Mouse (Mus musculus) neural tube, embryonic 13.5 days (tissue): ENCODE results near the gene Lap3. TPM values are rescaled to one million over a fixed set of nuclear protein-coding genes. Genes with fewer than 3 reads are reported as not detected.

Experiments used
- ATAC-seq: fragments of 200-750 bp; cut with Nextera tagmentation; 2 replicates; pipeline ENCODE4 v1.8.0; 2017; ENCODE audit warnings: low read depth, mild to moderate bottlenecking, moderate TSS enrichment, moderate library complexity
- H3K27ac ChIP-seq: fragments of 300-500 bp; sonication (generic); replicated peaks from 2 replicates; pipeline ENCODE4 v1.5.1; 2015; ENCODE audit warnings: moderate library complexity, mild to moderate bottlenecking, inconsistent platforms
- H3K27me3 ChIP-seq: fragments of 300-500 bp; sonication (generic); 2 replicates; pipeline ENCODE4 v1.6.1; 2015; ENCODE audit warnings: mild to moderate bottlenecking, inconsistent platforms
- H3K36me3 ChIP-seq: fragments of 300-500 bp; sonication (generic); 2 replicates; pipeline ENCODE4 v1.6.1; 2015; ENCODE audit warnings: mild to moderate bottlenecking, inconsistent platforms
- H3K4me1 ChIP-seq: fragments of 300-500 bp; sonication (generic); replicated peaks from 2 replicates; pipeline ENCODE4 v1.6.1; 2015; ENCODE audit warnings: inconsistent platforms
- H3K4me2 ChIP-seq: fragments of 300-500 bp; sonication (generic); 2 replicates; pipeline ENCODE4 v1.6.1; 2015; ENCODE audit warnings: inconsistent platforms, mild to moderate bottlenecking, moderate library complexity
- H3K4me3 ChIP-seq: fragments of 300-500 bp; sonication (generic); 2 replicates; pipeline ENCODE4 v1.5.1; 2015; ENCODE audit warnings: mild to moderate bottlenecking, inconsistent platforms
- H3K9ac ChIP-seq: fragments of 300-500 bp; sonication (generic); 2 replicates; pipeline ENCODE4 v1.6.1; 2015; ENCODE audit warnings: moderate library complexity, mild to moderate bottlenecking, inconsistent platforms
- H3K9me3 ChIP-seq: fragments of 300-500 bp; sonication (generic); 2 replicates; pipeline ENCODE4 v1.6.1; 2016; ENCODE audit warnings: inconsistent platforms
- WGBS: fragments of 180-500 bp; shearing (Covaris S2); methylation state at CpG from one replicate; pipeline ENCODE4 v1.1.7; 2015; 5-methylcytosine and 5-hydroxymethylcytosine counted together
- polyA plus RNA-seq: library from polyadenylated mRNA; unstranded; fragments of >200 nt; fragmentation: Nextera tagmentation; extraction: Ambion mirVana; gene quantifications from 2 replicates; pipeline ENCODE4 v1.2.1, GENCODE M21; 2015

Gene Lap3
- polyA plus RNA-seq, 1 experiment from 2014 or later = 33.2 TPM

DNA sequence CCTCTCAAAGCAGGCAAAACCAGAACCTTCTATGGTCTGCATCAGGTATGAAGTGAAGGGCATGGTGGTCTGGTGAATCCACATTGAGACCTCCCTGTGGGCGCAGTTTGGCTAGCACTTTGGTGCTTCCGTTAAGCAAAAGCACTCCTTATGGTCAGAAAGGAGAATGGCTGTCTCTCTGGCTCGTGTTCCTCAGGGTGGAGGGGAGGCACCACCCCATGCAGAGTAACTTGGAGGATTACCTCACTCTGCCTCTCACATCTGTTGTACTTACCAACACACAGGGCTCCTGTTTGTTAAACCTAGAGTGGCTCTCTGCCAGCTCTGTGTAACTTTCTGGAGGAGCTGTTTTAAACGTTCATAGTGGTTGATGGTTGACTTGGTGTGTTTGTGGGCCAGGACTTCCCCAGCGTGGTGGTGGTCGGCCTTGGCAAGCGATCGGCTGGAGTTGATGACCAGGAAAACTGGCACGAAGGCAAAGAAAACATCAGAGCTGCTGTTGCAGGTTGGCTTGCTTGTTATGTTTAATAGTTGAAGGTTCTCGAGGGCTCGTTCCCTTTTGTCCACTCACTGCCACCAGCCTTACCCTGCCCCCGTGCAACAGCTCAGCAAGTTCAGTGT is 3.9 kb downstream of the Lap3 start:
- Histone ChIP-seq H3K27me3 (no peaks in the 10 kb centered on the region), H3K36me3 (peaks cover 37% of the 10 kb centered on the region), H3K9ac (no peak overlapping the region), H3K27ac (no peak overlapping the region), H3K9me3 (no peaks in the 10 kb centered on the region), H3K4me2 (no peak overlapping the region), H3K4me1 (peaks cover 13% of the 10 kb centered on the region), H3K4me3 (no peak overlapping the region)
- no peak for ATAC-seq
- 88% methylated on average over 12 of the region's 12 CpGs for WGBS

DNA sequence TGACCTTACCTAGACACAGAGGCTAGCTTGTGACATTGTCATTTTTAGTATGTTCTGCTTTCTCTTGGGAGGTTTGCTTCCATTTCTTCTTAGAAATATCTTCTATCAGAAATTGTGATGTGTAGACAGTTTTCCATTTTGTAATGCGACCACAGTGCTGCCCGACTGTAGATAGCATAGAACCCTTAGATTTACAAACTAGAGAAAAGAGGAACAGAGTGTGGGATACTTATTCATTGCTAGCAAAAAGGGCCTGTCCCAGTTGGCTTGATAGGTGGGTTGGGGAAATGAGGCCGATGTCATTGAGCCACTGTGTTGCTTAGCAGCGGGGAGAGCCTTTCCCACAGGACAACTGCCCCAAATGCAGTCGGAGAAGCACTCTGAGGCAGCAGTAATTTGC is 4.4 kb downstream of the Lap3 start:
- Histone ChIP-seq H3K36me3 (peaks cover 42% of the 10 kb centered on the region), H3K4me2 (no peak overlapping the region), H3K27ac (no peak overlapping the region), H3K9ac (no peak overlapping the region), H3K27me3 (no peaks in the 10 kb centered on the region), H3K4me3 (no peak overlapping the region), H3K9me3 (no peaks in the 10 kb centered on the region), H3K4me1 (peaks cover 13% of the 10 kb centered on the region)
- WGBS = 88% methylated on average over 5 of the region's 5 CpGs
- ATAC-seq = no peak

DNA sequence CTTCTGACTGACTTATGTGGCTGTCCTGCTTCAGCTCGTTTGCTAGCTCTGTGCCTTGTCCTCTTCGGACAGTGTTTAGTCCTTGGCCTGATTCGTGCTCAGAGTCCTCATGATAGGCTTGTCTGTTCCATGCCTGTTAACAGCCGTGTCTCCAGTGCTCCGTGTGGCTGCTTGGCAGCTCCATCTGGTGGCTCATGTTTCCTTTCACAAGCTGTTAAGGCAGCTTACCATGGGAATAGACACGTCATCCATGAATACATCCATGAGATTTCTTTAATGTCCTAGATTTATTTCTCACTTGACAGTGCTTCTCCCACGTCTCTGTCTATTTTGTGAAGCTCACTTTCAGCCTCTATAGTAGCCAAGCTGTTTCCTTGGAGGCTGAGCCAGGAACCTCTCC is 16.9 kb downstream of the Lap3 start:
- Histone ChIP-seq H3K36me3 (peaks cover 55% of the 10 kb centered on the region), H3K27me3 (no peaks in the 10 kb centered on the region), H3K27ac (no peak overlapping the region), H3K4me2 (no peak overlapping the region), H3K4me3 (no peak overlapping the region), H3K4me1 (no peaks in the 10 kb centered on the region), H3K9ac (no peak overlapping the region), H3K9me3 (no peaks in the 10 kb centered on the region)
- ATAC-seq = no peak
- 86% methylated on average over 7 of the region's 7 CpGs for WGBS

DNA sequence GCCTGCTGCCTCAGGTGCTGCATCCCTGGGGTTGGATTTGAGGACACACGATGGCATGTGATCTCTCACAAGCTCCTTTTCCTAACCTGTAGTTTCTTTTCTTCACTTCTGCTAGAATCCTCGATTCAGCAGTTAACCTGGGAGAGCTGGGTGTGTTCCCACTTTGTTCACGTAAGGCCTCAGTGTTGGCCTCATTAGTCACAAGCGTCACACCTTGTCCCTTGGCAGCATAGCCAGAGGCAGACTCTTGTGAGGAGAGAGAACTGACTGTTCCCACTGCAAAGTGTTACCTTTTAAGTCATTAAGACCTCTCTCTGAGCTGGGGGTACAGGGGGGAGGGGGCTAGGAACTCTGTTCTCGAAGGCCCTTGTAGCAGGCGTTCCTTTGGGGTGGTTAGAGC is 19.7 kb downstream of the Lap3 start:
- WGBS = 88% methylated on average over 6 of the region's 6 CpGs
- no peak overlapping the region for H3K4me2 ChIP-seq
- ATAC-seq = no peak
- no peak overlapping the region for H3K9ac ChIP-seq
- H3K9me3 ChIP-seq = no peaks in the 10 kb centered on the region
- H3K36me3 ChIP-seq = peaks cover 30% of the 10 kb centered on the region
- no peaks in the 10 kb centered on the region for H3K4me1 ChIP-seq
- no peak overlapping the region for H3K27ac ChIP-seq
- H3K27me3 ChIP-seq = no peaks in the 10 kb centered on the region
- no peak overlapping the region for H3K4me3 ChIP-seq

DNA sequence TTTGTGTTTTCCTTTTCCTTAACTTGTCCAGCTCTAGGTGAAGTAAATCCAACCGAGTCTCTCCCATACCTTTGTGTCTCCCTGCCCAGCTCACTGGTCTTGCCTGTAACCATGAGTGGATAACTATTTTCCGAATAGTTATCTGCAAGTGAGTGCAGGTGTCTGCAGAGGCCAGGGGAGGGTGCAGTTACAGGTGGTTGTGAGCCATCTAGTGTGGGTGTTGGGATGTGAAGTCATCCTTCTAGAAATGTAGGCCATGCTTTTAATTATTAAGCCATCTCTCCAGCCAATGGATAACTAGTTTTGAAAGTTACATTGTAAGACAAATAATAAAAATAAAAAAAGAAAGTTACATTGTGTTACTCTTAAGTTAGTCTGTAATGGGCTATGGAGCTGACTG is 20.3 kb downstream of the Lap3 start:
- H3K9ac ChIP-seq = no peak overlapping the region
- no peaks in the 10 kb centered on the region for H3K4me1 ChIP-seq
- H3K36me3 ChIP-seq = peaks cover 29% of the 10 kb centered on the region
- H3K4me3 ChIP-seq = no peak overlapping the region
- H3K27me3 ChIP-seq = no peaks in the 10 kb centered on the region
- H3K4me2 ChIP-seq = no peak overlapping the region
- ATAC-seq = no peak
- WGBS = 93% methylated on average over 2 of the region's 2 CpGs
- no peaks in the 10 kb centered on the region for H3K9me3 ChIP-seq
- no peak overlapping the region for H3K27ac ChIP-seq

DNA sequence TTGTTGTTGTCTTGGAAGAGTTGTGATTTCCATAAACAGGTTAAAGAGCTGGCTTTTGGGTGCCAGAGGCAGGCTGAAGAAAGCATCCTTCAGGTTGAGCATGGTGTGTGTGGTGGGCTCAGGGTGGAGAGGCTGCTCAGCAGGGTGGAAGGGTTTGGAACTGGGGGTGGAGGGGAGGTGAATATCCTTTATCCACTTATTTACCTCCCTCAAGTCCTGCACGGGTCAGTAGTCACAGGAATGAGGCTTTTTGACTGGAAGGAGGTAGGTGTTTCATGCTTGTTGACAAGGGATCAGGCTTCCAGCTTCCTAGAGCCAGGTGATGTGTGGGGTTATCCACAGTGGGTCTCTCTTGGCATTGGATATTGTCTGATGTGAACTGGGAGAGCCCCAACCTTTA is 21.4 kb downstream of the Lap3 start:
- no peak overlapping the region for H3K4me2 ChIP-seq
- no peak overlapping the region for H3K27ac ChIP-seq
- peaks cover 24% of the 10 kb centered on the region for H3K36me3 ChIP-seq
- ATAC-seq = no peak
- H3K4me3 ChIP-seq = no peak overlapping the region
- no peak overlapping the region for H3K9ac ChIP-seq
- WGBS = 92% methylated on average over 1 of the region's 1 CpGs
- H3K4me1 ChIP-seq = peaks cover 3% of the 10 kb centered on the region
- H3K27me3 ChIP-seq = no peaks in the 10 kb centered on the region
- no peaks in the 10 kb centered on the region for H3K9me3 ChIP-seq

DNA sequence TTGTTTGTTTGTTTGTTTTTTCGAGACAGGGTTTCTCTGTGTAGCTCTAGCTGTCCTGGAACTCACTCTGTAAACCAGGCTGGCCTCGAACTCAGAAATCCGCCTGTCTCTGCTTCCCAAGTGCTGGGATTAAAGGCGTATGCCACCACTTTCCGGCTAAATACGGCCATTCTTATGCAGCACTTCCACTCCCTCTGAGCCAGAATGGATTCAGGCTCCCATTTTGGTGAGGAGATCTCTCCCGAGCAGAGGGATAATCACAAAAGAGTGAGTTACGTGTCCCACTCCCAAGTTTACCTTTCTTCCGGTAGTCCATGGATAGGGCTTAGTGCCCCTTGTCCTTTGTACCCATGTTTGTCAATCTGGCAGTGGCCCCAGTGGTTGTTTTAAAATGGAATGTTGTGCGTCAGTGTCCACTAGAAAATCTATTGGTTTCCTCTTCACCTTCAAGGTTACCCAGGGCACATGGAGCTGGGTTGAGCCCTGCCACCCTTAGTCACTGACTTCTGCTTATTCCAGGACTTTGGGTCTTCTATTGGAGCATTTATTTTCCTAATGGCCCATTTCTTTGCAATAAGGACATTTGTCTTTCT is 22.1 kb downstream of the Lap3 start:
- Histone ChIP-seq H3K27ac (no peak overlapping the region), H3K4me1 (peaks cover 6% of the 10 kb centered on the region), H3K4me3 (no peak overlapping the region), H3K36me3 (peaks cover 17% of the 10 kb centered on the region), H3K4me2 (no peak overlapping the region), H3K9ac (no peak overlapping the region), H3K27me3 (no peaks in the 10 kb centered on the region), H3K9me3 (no peaks in the 10 kb centered on the region)
- WGBS = 94% methylated on average over 10 of the region's 10 CpGs
- no peak for ATAC-seq

DNA sequence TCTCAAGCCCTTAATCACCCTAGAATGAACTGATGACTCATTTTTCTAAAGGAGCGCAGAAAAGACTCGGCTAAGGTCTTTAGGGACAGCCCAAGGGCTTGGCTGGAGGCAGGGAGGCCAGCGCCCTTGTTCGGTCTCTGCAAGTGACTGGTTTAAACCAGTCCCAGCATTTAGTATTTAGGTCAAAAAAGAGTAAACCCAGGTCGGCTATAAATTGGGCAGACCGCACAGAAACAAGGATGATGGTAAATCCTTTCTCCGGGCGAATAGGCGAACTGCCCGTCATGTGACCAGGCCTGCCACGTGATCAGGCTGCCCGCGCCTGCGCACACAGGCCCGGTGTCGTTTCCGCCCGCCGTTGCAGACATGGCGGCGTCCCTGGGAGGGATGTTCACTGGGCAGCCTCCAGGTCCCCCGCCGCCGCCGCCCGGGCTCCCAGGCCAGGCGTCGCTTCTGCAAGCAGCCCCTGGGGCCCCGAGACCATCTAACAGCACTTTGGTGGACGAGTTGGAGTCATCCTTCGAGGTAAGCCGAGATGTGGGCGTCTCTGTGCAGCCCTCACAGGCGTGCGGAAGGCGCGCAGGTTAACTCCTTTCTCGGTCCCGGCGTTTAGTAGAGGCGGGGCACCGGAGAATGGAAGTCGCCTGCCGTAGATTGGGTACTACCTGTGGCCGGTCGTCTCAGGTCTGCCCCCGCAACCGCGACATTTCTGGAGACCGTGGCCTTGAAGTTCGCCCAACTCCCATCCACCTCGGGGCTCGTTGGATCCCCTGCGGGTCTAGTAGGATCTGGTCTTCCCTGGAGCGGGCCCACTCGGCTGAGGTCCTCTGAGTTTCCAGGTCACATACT is 27.0 kb downstream of the Lap3 start, which contains the start of gene Med28:
Gene Med28 (plus strand): TSS at position 270 of the 849 bp plus-strand sequence.
- 2% methylated on average over 56 of the region's 56 CpGs for WGBS
- peak; percentile 97 for ATAC-seq

DNA sequence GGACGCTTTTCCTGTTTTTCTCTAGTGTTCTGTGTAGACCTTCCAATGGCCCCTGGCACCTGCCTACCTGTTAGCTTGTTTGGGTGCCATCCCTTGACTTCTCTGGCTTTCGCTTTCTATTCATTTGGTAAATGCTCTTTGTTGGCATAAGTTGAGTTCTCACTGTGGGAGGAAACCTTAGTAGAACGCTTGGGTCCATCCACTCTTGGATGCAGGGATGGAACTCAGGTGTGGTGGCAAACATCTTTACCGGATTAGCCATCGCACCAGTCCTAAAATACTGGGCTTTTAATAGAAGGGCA is 27.6 kb downstream of the Lap3 start:
- Histone ChIP-seq H3K9me3 (no peaks in the 10 kb centered on the region), H3K4me2 (peak overlapping the region; percentile 70), H3K27me3 (no peaks in the 10 kb centered on the region), H3K4me3 (peak overlapping the region; percentile 95), H3K9ac (peak overlapping the region; percentile 93), H3K4me1 (peaks cover 23% of the 10 kb centered on the region), H3K36me3 (peaks cover 23% of the 10 kb centered on the region), H3K27ac (no peak overlapping the region)
- 5% methylated on average over 5 of the region's 5 CpGs for whole genome bisulfite sequencing
- ATAC-seq = no peak

More for the DNA sequence above, 27.0 kb downstream of the Lap3 start, which contains the start of gene Med28:
- Histone ChIP-seq H3K27ac (peak within 1 kb of the TSS; percentile 84), H3K9ac (peak within 1 kb of the TSS; percentile 93), H3K4me3 (peak within 1 kb of the TSS; percentile 95), H3K9me3 (no peaks in the 10 kb centered on the region), H3K36me3 (peaks cover 17% of the 10 kb centered on the region), H3K27me3 (no peaks in the 10 kb centered on the region), H3K4me2 (peak within 1 kb of the TSS; percentile 70), H3K4me1 (peaks cover 23% of the 10 kb centered on the region)

DNA sequence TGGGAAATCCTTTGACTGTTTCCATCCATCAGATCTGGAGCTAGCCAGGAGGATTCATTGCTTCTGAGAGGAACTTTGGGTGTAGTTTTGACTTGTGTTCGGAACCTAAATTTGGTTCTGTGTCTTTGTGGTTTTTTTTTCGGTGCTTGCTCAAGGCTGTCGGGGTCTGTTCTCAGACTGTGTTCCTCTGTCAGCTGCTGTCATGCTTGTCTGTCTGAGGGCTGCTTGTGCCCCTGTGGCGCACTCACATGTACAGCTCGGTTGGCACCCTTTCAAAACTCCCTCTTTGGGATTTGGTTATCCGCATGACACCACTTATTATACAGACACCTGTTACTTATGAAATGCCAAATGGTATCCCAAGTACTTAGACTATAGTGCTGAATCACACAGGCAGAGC is 28.4 kb downstream of the Lap3 start:
- peaks cover 31% of the 10 kb centered on the region for H3K36me3 ChIP-seq
- peak overlapping the region; percentile 70 for H3K4me2 ChIP-seq
- no peaks in the 10 kb centered on the region for H3K9me3 ChIP-seq
- peaks cover 23% of the 10 kb centered on the region for H3K4me1 ChIP-seq
- peak overlapping the region; percentile 93; the same call in 1 of the 2 replicates for H3K9ac ChIP-seq
- WGBS = 86% methylated on average over 6 of the region's 6 CpGs
- ATAC-seq = no peak
- peak overlapping the region; percentile 95 for H3K4me3 ChIP-seq
- H3K27ac ChIP-seq = no peak overlapping the region
- no peaks in the 10 kb centered on the region for H3K27me3 ChIP-seq

DNA sequence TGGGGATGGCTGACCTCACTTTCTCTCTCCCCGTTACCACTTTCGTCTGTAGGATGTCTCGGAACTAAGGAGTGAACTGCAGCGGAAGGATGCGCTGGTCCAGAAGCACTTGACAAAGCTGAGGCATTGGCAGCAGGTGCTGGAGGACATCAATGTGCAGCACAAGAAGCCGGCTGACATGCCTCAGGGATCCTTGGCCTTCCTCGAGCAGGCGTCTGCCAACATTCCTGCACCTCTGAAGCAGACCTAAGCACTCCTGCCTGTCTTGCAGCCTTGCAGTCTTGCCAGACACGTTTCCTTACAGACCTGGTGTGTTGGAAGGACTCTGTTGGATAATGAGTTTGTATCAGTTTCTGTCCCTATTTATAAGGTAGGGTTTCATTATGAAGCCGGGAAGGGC is 31.9 kb downstream of the Lap3 start:
- Histone ChIP-seq H3K9me3 (no peaks in the 10 kb centered on the region), H3K4me2 (no peak overlapping the region), H3K4me1 (peaks cover 18% of the 10 kb centered on the region), H3K9ac (no peak overlapping the region), H3K27me3 (no peaks in the 10 kb centered on the region), H3K27ac (no peak overlapping the region), H3K36me3 (peaks cover 62% of the 10 kb centered on the region), H3K4me3 (no peak overlapping the region)
- 88% methylated on average over 10 of the region's 10 CpGs for WGBS
- no peak for ATAC-seq

DNA sequence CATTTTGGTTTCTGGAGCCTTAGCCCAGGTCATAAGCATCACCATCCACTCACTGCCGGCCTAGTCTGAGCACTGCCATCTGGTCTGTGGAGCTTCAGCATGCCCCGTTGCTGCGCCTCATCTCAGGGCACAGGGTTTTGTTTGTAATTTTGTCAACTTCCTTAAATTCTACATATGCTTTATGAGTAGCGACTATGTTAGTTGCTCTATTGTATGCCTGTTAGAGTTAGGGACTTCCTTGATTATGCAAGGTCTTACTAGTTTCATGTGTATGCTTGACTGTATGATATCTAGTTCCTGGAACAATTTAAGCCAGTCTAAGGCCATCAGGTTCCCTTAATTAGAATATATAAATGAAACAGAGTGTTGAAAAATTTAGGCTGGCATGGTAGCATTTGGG is 33.2 kb downstream of the Lap3 start:
- Histone ChIP-seq H3K27ac (no peak overlapping the region), H3K4me2 (no peak overlapping the region), H3K36me3 (peaks cover 73% of the 10 kb centered on the region), H3K4me1 (peaks cover 10% of the 10 kb centered on the region), H3K9me3 (no peaks in the 10 kb centered on the region), H3K27me3 (no peaks in the 10 kb centered on the region), H3K9ac (no peak overlapping the region), H3K4me3 (no peak overlapping the region)
- no peak for ATAC-seq
- WGBS = 93% methylated on average over 4 of the region's 4 CpGs
